Mouse (Mus musculus): ENCODE measurements around the gene Numbl.
"Not testable (repeated sequence)": the region's sequence is repeated elsewhere in the genome, so short reads cannot be mapped to it uniquely, and the experiment has no call there.

Numbl gene

GRCm38 (mm10) chr7:27258205-27258899 lies at the start of gene Numbl:
Gene Numbl (plus strand): TSS chr7:27258433.
- DNase-seq, result peak; percentile 99

- no peak for DNase-seq
Observed at GRCm38 (mm10) chr7:27212626-27213025, 45.6 kb upstream of the Numbl start.

- DNase-seq, result no peak
Observed at GRCm38 (mm10) chr7:27218586-27218985, 39.6 kb upstream of the Numbl start.

- no peak for DNase-seq
Observed at GRCm38 (mm10) chr7:27219937-27220336, 38.3 kb upstream of the Numbl start.

- DNase-seq, result no peak
Observed at GRCm38 (mm10) chr7:27221939-27222338, 36.3 kb upstream of the Numbl start.

GRCm38 (mm10) chr7:27222538-27222937 lies 35.7 kb upstream of the Numbl start:
- DNase-seq, result no peak

GRCm38 (mm10) chr7:27224877-27225575 lies 33.2 kb upstream of the Numbl start:
- peak; percentile 97 for DNase-seq

- DNase-seq, result no peak
Observed at GRCm38 (mm10) chr7:27227276-27227675, 31.0 kb upstream of the Numbl start.

GRCm38 (mm10) chr7:27227676-27228075 lies 30.6 kb upstream of the Numbl start:
- no peak for DNase-seq

GRCm38 (mm10) chr7:27228281-27228821 lies 29.9 kb upstream of the Numbl start, which contains the start of gene Itpkc:
Gene Itpkc (minus strand): TSS chr7:27228661.
- DNase-seq, result peak; percentile 99

- DNase-seq, result no peak
Observed at GRCm38 (mm10) chr7:27228865-27229264, 29.4 kb upstream of the Numbl start.

GRCm38 (mm10) chr7:27230781-27231180 lies 27.5 kb upstream of the Numbl start:
- DNase-seq, result no peak

GRCm38 (mm10) chr7:27231693-27232331 lies 26.4 kb upstream of the Numbl start:
- peak; percentile 98 for DNase-seq

GRCm38 (mm10) chr7:27232781-27233281 lies 25.4 kb upstream of the Numbl start, which contains the start of gene Coq8b:
Gene Coq8b (plus strand): TSS chr7:27233023.
- peak; percentile 100 for DNase-seq

- no peak for DNase-seq
Observed at GRCm38 (mm10) chr7:27233300-27233699, 24.9 kb upstream of the Numbl start.

GRCm38 (mm10) chr7:27235726-27236125 lies 22.5 kb upstream of the Numbl start:
- DNase-seq, result no peak

- no peak for DNase-seq
Observed at GRCm38 (mm10) chr7:27237527-27237926, 20.7 kb upstream of the Numbl start.

- DNase-seq, result no peak
Observed at GRCm38 (mm10) chr7:27238568-27238967, 19.7 kb upstream of the Numbl start.

GRCm38 (mm10) chr7:27243211-27243610 lies 15.0 kb upstream of the Numbl start:
- no peak for DNase-seq

- not testable (repeated sequence) for DNase-seq
Observed at GRCm38 (mm10) chr7:27244088-27244487, 14.1 kb upstream of the Numbl start.

GRCm38 (mm10) chr7:27249146-27249545 lies 9.1 kb upstream of the Numbl start:
- DNase-seq, result no peak

- DNase-seq, result no peak
Observed at GRCm38 (mm10) chr7:27249928-27250327, 8.3 kb upstream of the Numbl start.

GRCm38 (mm10) chr7:27251946-27252345 lies 6.3 kb upstream of the Numbl start:
- no peak for DNase-seq
